Mouse (Mus musculus) kidney, postnatal 14 days (tissue): ENCODE data around the gene Clock.

Experiments used
- DNase-seq: peaks from one replicate; pipeline ENCODE4 v3.0.0; 2022; ENCODE audit warnings: mixed read lengths

The Clock gene

GRCm38 (mm10) chr5:76304452-76305341, at the start of gene Clock:
Gene Clock, minus strand, starts transcription at chr5:76304792.
- peak; percentile 95 for DNase-seq

DNA sequence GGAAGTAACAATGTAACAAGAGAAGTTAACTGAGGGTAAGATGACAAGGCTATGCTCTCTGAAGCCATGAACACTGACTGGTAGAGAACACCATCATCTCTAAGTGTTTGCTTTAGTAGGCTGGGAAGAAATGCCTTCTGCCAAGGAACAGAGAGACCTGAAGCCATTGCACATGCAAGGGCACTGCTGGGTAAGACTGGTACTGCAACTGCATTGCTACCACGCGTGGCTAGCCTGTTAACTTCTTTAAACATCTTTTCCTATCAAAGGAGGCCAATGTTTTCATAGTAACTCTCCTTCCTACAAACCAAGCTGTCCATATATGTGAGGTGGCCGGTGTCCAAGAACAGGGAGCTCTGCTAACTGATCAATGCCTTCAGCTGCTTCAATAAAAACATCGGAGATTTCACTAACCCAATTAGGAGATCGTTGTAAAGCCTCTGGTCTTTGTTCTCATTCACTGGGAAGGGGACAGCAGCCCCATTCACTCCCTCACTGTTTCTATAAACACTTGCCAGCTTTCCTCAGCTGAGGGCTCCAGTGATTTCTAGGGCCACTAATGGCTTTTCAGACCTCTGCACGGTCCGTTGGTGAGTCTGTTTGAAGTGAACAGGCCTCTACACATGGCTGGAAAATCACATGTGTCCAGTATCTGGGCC, 47.5 kb upstream of the Clock start:
- no peak for DNase-seq

DNA sequence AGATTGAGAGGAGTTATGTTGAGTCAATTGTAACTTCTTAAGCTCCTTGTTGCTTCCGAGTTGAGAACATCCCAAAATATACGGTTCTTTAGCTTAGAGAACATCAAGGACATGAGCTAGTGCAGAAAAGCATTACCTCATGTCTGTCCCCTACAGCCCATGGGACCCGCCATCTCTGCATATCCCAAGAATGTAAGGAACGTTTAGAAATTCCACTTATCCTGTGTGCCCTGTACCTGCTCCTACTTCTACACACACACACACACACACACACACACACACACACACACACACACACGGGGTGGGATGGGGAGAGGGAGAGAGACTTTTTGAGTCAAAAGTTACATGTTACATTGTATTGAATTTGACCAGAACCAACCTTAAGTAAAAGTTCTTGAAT, 46.9 kb upstream of the Clock start:
- DNase-seq: no peak

DNA sequence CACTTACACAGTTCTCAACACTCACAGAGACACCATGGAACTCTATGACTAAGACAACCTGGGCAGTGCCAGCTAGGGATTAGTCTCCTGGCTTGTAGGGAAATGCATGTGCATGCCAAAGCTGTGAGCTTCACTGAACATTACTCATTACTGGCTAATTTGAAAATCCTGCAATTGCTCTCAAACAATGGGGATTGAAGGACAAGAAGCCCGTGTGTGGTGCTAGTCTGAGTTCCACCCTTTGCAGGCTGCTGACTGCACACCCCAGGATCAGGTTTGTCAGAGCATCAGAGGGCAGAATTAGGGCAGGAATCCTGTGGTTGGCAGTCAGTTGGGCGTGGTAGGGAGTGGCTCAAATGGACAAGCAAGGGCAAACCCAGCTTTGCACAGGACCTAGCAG, 41.5 kb upstream of the Clock start:
- no peak for DNase-seq

DNA sequence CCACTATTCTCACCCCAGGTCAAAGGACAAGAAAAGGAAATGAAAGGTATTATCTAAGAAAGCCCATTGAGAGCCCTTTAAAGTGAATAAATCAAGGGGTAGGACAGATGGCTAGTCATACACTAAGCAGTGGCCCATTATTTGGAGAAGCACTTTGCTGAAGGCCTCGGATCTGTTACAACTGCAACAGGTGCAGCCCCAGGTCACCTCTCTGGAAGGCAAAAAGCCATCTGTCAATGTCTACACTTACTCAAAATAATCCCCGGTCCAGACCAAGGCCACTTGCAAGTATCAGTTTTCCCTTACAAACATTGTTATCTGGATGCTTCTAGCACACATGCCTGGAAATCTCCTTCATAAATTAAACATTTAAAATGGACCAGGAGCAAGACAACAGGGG, 36.3 kb upstream of the Clock start:
- DNase-seq: no peak

- DNase-seq: no peak
Measured at GRCm38 (mm10) chr5:76337100-76337499, 32.5 kb upstream of the Clock start.

DNA sequence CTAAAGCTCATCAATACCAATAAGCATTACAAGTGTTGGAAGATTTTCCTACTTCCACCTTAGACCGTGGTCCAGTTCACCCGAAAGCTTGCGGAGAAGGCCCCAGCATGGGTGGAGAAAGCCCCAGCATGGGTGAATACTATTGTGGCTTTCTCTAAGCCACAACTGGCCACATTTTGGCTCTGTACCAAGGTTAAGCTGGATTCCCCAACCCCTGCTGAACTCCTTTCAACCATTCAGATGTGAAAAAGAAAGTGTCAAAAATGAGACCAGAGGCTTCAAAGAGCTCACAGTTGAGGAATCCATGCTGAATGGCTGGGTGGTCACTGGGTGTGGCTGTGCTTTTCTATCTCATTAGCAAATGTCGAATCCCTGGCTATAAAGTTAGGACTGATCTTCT, 29.2 kb upstream of the Clock start:
- DNase-seq: no peak

GRCm38 (mm10) chr5:76330953-76331352, 26.4 kb upstream of the Clock start, which contains the start of gene Pdcl2:
Gene Pdcl2, minus strand, starts transcription at chr5:76331156.
- DNase-seq: no peak

GRCm38 (mm10) chr5:76327296-76327695, 22.7 kb upstream of the Clock start:
- no peak for DNase-seq

- no peak for DNase-seq
Measured at GRCm38 (mm10) chr5:76325113-76325512, 20.5 kb upstream of the Clock start.

DNA sequence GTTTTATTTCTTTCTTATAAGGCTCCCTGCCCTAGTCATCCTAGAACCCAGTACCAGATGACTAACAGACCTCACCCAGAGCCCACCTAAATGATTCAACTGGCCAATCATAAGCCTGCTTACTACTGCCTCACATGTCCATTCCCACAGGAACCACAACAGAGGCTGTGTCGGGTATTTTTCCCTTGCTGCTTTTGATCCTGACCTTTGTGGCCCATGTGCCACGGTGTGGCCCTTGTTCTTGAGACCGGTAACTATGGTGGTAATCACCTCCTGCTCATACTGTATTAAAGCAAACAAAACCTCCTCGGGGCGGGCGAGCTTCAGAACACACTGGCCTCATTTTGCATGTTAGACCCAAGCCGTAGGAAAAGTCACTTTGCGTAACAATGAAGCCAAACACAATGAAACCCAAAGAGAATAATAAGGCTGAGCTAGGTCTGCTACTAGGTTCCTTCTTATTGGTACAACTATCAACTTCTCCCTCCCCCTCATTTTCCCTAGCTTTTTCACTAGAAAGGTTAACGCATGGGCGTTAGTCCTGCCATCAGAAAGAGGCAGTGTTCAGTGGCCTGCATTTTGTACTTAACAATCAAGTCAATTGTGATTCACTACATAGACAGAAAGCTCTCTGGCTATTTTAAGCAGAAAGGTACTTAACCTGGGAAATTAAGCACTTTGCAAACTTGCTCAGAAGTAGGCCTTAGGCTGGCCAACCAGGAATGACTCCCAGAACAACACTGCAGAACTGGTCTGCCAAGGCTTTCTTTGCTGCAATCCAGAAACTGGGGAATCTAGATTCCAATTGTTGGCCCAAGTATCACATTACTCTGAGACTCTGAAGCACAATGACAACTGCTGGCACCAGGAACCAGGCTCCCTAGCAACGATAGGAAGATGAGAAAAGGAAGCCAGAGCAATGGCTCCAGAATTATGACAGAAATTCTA, 16.9 kb upstream of the Clock start:
- DNase-seq: no peak

DNA sequence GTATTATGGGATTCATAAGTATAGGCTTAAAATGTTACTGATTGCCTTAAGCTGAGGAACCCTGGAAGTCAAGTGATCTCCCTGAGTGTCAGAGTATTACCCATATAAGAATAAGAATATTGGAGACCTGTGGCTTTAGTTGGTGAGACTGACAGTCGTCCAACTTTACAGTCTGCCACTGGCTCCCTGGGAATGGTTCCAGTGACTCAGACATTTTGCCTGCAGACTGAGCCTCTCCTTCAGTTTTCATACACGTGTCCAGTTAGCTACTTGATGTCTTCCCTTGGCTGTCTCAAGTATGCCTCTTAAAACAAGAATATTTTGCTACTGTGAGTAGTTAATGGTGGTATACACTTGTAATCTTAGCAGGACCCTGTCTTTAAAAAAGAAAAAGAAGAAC, 3.6 kb upstream of the Clock start:
- DNase-seq: no peak

DNA sequence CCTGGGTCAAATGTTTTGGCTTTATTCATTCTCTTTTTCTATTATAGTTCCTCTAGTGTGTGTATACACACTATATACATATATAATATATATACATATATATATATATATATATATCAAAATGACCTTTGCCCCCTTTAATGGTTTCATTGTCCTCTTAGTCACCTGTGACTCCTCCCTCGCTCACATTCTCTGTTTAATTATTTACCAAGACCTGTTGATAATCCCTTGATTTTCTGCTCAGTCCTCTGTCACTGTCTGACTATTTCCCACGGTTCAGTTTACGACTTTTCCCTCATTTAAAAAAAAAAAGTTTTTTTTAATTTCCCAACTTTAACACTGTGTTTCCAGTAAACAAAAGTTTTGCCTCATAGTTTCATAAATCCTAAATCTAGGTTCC, 1.7 kb upstream of the Clock start:
- DNase-seq: no peak

GRCm38 (mm10) chr5:76305616-76306015, 1.0 kb upstream of the Clock start:
- peak; percentile 34 for DNase-seq

DNA sequence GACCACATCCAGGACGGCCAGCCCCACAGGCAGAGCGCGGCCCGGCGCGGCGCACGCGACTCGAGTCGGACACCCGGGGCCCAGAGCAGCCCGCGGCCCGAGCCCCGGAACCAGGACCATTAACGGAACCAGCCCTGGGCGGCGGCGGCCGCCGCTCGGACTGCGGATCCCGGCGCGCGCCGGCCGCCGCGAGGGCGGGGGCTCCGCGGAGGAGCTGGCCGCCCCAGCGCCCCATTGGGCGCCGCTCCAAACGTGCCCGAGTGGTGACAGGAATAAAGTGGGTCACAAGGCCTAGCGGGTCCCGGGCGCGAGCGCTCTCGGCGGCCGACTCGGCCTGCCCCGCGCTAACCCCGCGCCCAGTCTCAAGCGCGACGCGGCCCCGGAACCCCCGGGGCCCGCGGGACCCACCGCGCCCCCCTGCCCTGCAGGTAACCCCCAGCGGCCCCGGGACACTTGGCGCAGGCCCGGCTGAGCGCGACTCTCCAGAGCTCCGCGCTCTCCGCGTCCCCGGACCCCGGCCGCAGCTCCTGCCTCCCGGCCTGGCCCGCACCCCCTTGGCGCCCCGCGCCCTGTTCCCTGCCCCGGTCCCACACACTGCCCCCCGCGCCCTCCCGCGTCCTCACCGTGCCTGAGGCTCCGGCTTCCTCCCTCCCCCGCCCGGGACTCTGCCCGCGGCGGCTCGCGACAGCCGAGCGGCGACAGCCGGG, 694 bp downstream of the Clock start:
- peak; percentile 92 for DNase-seq

- DNase-seq: no peak
Measured at GRCm38 (mm10) chr5:76303379-76303744, 1.2 kb downstream of the Clock start.

- no peak for DNase-seq
Measured at GRCm38 (mm10) chr5:76302009-76302408, 2.6 kb downstream of the Clock start.

GRCm38 (mm10) chr5:76289234-76289691, 15.3 kb downstream of the Clock start:
- DNase-seq: peak; percentile 54

DNA sequence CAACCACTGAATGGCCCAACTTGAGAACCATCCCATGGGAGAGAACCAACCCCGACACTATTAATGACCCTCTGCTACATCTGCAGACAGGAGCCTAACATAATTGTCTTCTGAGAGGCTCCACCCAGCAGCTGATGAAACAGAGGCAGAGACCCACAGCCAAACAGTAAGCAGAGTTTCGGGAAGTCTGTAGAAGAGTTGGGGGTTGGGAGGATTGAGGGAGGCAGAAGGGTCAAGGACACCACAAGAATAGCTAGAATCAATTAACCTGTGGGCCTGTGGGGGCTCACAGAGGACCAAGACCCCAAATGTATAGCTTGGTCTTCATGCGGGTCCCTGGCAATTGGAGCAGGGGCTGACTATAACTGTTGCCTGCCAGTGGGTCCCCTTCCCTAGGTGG, 16.3 kb downstream of the Clock start:
- no peak for DNase-seq

GRCm38 (mm10) chr5:76287062-76287461, 17.5 kb downstream of the Clock start:
- no peak for DNase-seq

DNA sequence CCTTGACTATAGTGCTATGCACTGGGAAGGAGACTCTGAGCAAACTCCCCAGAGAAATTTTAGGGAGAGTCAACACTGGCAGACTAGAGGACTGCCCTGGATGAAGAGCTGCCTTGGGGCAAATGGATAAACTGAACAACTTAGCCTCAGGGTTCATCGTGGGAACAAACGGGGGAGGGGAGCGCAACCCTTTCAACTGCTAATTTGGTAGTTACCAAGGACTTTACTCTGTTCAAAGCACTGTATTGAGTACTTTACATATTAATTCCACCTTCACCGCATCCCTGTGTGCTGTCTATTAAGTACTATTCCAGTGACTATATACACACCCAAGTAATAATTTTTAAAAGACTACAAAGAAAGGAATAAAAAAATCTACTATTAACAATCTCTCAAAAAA, 18.9 kb downstream of the Clock start:
- no peak for DNase-seq

DNA sequence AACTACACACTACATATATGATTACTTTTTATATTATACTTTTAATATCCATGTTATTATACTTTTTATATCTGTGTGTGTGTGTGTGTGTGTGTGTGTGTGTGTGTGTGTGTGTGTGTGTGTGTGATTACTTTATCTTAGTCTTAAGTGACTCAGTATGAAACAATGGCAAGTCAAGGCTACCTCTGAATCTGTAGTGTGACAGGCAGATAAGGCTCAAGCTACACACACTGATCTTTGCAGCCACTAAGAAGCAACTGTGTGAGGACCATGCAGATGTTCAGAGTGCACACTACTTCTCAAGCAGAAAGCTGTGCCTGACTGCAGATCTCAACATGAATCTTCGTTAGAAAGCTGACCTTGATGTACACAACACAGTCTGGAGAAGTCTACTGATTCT, 20.7 kb downstream of the Clock start:
- DNase-seq: no peak
